Mouse (Mus musculus): ENCODE results near the gene Fam117a.

Fam117a gene

GRCm38 (mm10) chr11:95336568-95337128 is at the start of gene Fam117a:
Gene Fam117a (plus strand): TSS chr11:95337018.
- DNase-seq (ENCODE audit: low spot score in 2 of 2), result peak; percentile 40 to 57

GRCm38 (mm10) chr11:95291998-95292397 is 44.8 kb upstream of the Fam117a start:
- DNase-seq (ENCODE audit: low spot score in 2 of 2), result no peak

- no peak for DNase-seq (ENCODE audit: low spot score in 2 of 2)
Observed at GRCm38 (mm10) chr11:95293017-95293624, 43.7 kb upstream of the Fam117a start.

- DNase-seq (ENCODE audit: low spot score in 2 of 2), result no peak
Observed at GRCm38 (mm10) chr11:95295736-95296135, 41.1 kb upstream of the Fam117a start.

GRCm38 (mm10) chr11:95298146-95298545 is 38.7 kb upstream of the Fam117a start:
- no peak for DNase-seq (ENCODE audit: low spot score in 2 of 2)

- DNase-seq (ENCODE audit: low spot score in 2 of 2), result no peak
Observed at GRCm38 (mm10) chr11:95299886-95300285, 36.9 kb upstream of the Fam117a start.

GRCm38 (mm10) chr11:95301772-95302171 is 35.0 kb upstream of the Fam117a start:
- no peak for DNase-seq (ENCODE audit: low spot score in 2 of 2)

GRCm38 (mm10) chr11:95305600-95305999 is 31.2 kb upstream of the Fam117a start:
- DNase-seq (ENCODE audit: low spot score in 2 of 2), result no peak

GRCm38 (mm10) chr11:95307526-95307925 is 29.3 kb upstream of the Fam117a start:
- no peak for DNase-seq (ENCODE audit: low spot score in 2 of 2)

- peak; percentile 96 to 99 for DNase-seq (ENCODE audit: low spot score in 2 of 2)
Observed at GRCm38 (mm10) chr11:95309510-95310006, 27.3 kb upstream of the Fam117a start.

GRCm38 (mm10) chr11:95310007-95310647 is 26.7 kb upstream of the Fam117a start, which contains the start of gene Kat7:
Gene Kat7 (minus strand): TSS chr11:95310246.
- peak; percentile 98 to 99 for DNase-seq (ENCODE audit: low spot score in 2 of 2)

- no peak for DNase-seq (ENCODE audit: low spot score in 2 of 2)
Observed at GRCm38 (mm10) chr11:95310648-95311424, 26.0 kb upstream of the Fam117a start.

- DNase-seq (ENCODE audit: low spot score in 2 of 2), result no peak
Observed at GRCm38 (mm10) chr11:95311425-95311807, 25.4 kb upstream of the Fam117a start.

- DNase-seq (ENCODE audit: low spot score in 2 of 2), result no peak
Observed at GRCm38 (mm10) chr11:95315215-95315955, 21.4 kb upstream of the Fam117a start.

- no peak for DNase-seq (ENCODE audit: low spot score in 2 of 2)
Observed at GRCm38 (mm10) chr11:95318116-95318515, 18.7 kb upstream of the Fam117a start.

- no peak for DNase-seq (ENCODE audit: low spot score in 2 of 2)
Observed at GRCm38 (mm10) chr11:95319506-95319905, 17.3 kb upstream of the Fam117a start.

GRCm38 (mm10) chr11:95320010-95320409 is 16.8 kb upstream of the Fam117a start:
- DNase-seq (ENCODE audit: low spot score in 2 of 2), result no peak

GRCm38 (mm10) chr11:95324181-95324580 is 12.6 kb upstream of the Fam117a start:
- no peak for DNase-seq (ENCODE audit: low spot score in 2 of 2)

- DNase-seq (ENCODE audit: low spot score in 2 of 2), result no peak
Observed at GRCm38 (mm10) chr11:95325832-95326231, 11.0 kb upstream of the Fam117a start.

GRCm38 (mm10) chr11:95326243-95326642 is 10.6 kb upstream of the Fam117a start:
- DNase-seq (ENCODE audit: low spot score in 2 of 2), result no peak

- no peak for DNase-seq (ENCODE audit: low spot score in 2 of 2)
Observed at GRCm38 (mm10) chr11:95328629-95329028, 8.2 kb upstream of the Fam117a start.
